Mouse (Mus musculus) c-Kit-positive CD71-positive TER-119-negative erythroid progenitor cells, embryonic 14.5 days (primary cell): Measurements from ENCODE around the gene Fbn1.
"Not testable (repeated sequence)": the region's sequence is repeated elsewhere in the genome, so short reads cannot be mapped to it uniquely, and the experiment has no call there.

ENCODE experiments used
- DNase-seq: peaks from one replicate; pipeline ENCODE4 v3.0.0-alpha.2; 2013; ENCODE audit warnings: low read depth

The Fbn1 gene

GRCm38 (mm10) chr2:125293969-125294491, 213.8 kb downstream of the Fbn1 start:
- no peak for DNase-seq

- DNase-seq, result no peak
Measured at GRCm38 (mm10) chr2:125292616-125293015, 215.2 kb downstream of the Fbn1 start.

- no peak for DNase-seq
Measured at GRCm38 (mm10) chr2:125291101-125291500, 216.7 kb downstream of the Fbn1 start.

- DNase-seq, result no peak
Measured at GRCm38 (mm10) chr2:125290197-125290965, 217.4 kb downstream of the Fbn1 start.

DNA sequence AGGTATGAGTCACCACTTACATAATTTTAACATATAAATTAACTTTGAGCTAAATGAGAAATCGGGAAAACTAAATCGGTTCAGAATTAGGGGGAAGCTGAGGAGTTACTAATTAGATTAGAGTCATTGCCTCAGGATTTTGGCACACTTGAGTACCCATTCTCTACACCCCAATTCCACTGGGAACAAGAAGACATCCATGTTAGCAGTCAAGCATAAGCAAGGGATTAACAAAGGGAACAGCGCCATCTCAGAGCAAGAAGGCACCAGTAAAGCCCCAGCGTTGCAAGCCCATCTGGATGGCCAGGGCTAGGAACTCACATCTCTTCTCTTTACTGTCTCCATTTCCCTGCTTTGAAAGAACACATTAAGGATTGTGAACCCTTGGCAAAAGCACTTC, 222.0 kb downstream of the Fbn1 start:
- no peak for DNase-seq

- DNase-seq, result no peak
Measured at GRCm38 (mm10) chr2:125282334-125283206, 225.2 kb downstream of the Fbn1 start.

- not testable (repeated sequence) for DNase-seq
Measured at GRCm38 (mm10) chr2:125279995-125280394, 227.8 kb downstream of the Fbn1 start.

DNA sequence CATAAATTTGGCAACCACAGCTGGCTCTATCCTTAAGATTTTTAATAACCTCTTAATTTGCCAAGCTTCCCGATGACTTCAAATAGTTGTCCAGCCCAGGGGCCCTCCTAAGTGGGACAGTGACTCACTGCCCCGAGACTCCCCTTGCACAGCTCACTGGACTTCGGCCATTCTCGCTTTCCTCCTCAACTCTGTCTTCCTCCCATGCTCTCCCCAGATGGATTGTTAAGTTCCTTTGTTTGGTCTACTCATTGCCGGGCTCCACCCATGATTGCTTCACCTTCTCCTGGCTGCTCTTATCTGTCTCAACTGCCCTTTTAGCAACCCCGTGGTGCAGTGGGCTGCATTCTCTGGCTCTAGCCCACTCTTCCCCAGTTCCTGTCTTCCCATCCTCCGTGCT, 229.3 kb downstream of the Fbn1 start:
- DNase-seq, result no peak

DNA sequence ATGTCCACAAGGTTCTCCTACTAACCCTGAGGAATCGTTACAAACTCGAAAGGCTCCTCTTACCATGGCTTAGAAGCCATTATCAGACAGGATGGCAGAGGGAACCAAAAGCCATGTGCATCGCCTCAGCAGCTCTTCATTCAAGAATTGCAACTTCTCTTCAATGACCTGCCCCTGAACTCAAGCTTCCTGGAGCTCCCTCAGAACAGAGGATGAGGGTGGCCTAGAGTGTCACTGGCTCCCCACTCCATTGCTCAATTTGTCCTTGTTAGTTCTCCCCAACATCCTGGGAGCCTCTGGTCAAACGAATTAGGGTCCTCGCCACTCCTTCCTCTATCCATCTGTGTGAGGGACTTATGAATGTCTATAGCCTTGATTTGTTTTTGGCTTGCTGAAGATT, 231.1 kb downstream of the Fbn1 start:
- DNase-seq, result no peak

GRCm38 (mm10) chr2:125275617-125276016, 232.2 kb downstream of the Fbn1 start:
- no peak for DNase-seq

DNA sequence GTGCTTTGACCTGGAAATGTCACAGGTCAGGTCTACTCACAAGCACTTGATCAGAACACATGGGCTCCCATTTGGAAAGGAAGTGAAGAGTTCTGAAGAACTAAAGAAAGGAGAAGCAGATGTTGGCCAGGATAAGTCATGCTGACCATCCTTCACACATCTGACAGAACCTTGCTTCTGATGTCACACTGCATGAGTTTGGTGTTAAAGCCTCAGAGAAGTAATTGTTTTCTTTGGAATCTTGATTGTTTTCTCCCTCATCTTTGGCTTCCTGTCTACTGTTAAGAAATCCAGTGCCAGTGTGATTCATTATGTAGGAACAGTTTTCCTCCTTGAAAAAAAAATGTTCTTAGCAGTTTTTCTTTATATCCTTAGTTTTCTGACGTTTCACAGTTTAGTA, 238.9 kb downstream of the Fbn1 start:
- DNase-seq, result no peak

GRCm38 (mm10) chr2:125263753-125264152, 244.0 kb downstream of the Fbn1 start:
- no peak for DNase-seq

DNA sequence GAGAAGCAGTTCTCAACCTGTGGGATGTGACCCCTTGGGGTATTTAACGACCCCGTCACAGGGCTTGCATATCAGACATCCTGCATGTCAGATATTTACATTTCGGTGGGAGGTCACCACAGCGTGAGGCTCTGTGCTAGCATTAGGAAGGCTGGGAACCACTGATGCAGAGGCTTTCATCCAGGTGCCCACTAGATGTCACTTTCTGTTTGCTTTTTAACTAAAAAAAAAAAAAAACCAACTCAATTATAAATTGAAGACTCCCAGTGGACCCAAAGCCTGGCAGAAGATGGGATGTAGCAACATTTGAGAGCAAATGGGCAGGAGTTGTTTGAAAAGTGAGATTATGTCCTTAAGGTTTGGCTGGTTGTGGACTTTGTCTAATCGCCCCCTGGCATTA, 244.7 kb downstream of the Fbn1 start:
- no peak for DNase-seq

GRCm38 (mm10) chr2:125260326-125260725, 247.5 kb downstream of the Fbn1 start:
- DNase-seq, result no peak

- DNase-seq, result no peak
Measured at GRCm38 (mm10) chr2:125259230-125260120, 248.3 kb downstream of the Fbn1 start.

DNA sequence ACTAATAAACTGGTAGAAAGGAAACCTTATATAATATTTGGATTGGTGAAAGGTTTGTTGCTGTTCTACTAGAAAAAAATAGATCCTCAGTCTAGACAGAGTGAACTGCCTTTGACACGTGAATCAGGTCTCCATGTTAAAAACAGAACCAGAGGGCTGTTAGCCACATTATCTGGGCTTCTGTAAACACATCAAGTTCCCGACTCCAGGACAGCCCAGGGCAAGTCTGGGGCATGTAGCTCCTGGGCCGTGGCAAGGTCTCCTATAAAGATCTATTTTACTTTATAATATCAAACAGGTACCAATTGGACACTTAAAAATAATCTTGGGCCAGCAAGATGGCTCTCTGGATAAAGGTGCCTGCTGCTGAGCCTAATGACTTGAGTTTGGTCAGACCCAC, 251.9 kb downstream of the Fbn1 start:
- no peak for DNase-seq

DNA sequence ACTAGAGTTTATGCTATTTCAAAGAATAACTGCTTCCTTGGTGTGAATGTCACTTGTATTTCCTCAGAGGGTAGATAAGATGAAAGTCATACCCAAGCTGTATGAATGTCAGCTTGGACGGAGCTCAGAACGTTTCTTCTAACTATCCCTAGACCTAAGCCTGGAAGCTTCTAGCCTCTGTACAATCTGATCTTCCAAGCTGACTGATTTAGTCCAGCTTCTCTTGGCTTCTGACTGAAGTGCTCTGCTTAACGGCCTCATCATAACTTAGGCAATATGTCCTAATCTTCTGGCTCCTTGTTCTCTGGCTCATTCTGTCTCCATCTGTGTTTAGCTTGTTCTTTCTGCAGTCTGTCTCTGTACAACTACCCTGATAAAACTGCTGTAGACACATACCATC, 253.2 kb downstream of the Fbn1 start:
- no peak for DNase-seq

DNA sequence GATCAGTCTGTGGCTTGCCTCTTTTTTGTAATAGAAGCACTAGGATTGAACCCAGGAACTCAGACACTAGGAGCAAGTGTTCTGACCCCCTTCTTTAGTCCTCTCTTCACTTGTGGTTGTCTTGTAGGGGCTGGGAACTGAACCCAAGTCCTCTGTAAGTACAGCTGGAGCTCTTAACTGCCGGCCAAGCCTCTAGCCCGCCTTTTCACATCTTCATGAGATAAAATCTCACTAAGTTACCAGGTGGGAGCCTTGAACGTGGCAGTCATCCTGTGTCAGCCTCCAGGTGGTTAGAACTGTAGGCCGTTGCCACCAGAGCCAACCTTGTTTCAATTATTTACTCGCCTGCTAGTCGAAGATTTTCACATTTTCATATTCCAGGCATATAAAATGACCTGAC, 254.1 kb downstream of the Fbn1 start:
- DNase-seq, result no peak

GRCm38 (mm10) chr2:125252275-125252674, 255.5 kb downstream of the Fbn1 start:
- no peak for DNase-seq

GRCm38 (mm10) chr2:125251781-125252180, 256.0 kb downstream of the Fbn1 start:
- no peak for DNase-seq
